Mouse (Mus musculus) embryonic facial prominence, embryonic 15.5 days (tissue): ENCODE results near the gene Cry1. TPM values are rescaled to one million over a fixed set of nuclear protein-coding genes. Genes with fewer than 3 reads are reported as not detected.

ENCODE experiments used
- ATAC-seq: fragments of 200-750 bp; cut with Nextera tagmentation; 2 replicates; pipeline ENCODE4 v1.8.0; 2017; ENCODE audit warnings: low read depth, moderate TSS enrichment; ENCODE audit not compliant: insufficient number of reproducible peaks, low FRiP score, low TSS enrichment
- H3K27ac ChIP-seq: fragments of 300-500 bp; sonication (generic); replicated peaks from 2 replicates; pipeline ENCODE4 v1.5.1; 2015; ENCODE audit warnings: mild to moderate bottlenecking, inconsistent platforms
- H3K27me3 ChIP-seq: fragments of 300-500 bp; sonication (generic); 2 replicates; pipeline ENCODE4 v1.6.1; 2015; ENCODE audit warnings: inconsistent platforms
- H3K36me3 ChIP-seq: fragments of 300-500 bp; sonication (generic); 2 replicates; pipeline ENCODE4 v1.6.1; 2015; ENCODE audit warnings: mild to moderate bottlenecking, inconsistent platforms
- H3K4me1 ChIP-seq: fragments of 300-500 bp; sonication (generic); 2 replicates; pipeline ENCODE4 v1.6.1; 2015; ENCODE audit warnings: inconsistent platforms
- H3K4me2 ChIP-seq: fragments of 300-500 bp; sonication (generic); replicated peaks from 2 replicates; pipeline ENCODE4 v1.6.1; 2015; ENCODE audit warnings: mild to moderate bottlenecking, inconsistent platforms
- H3K4me3 ChIP-seq: fragments of 300-500 bp; sonication (generic); replicated peaks from 2 replicates; pipeline ENCODE4 v1.5.1; 2015; ENCODE audit warnings: mild to moderate bottlenecking, inconsistent platforms
- H3K9ac ChIP-seq: fragments of 300-500 bp; sonication (generic); 2 replicates; pipeline ENCODE4 v1.6.1; 2015; ENCODE audit warnings: inconsistent platforms
- H3K9me3 ChIP-seq: fragments of 300-500 bp; sonication (generic); replicated peaks from 2 replicates; pipeline ENCODE4 v1.6.1; 2016; ENCODE audit warnings: inconsistent platforms
- WGBS: fragments of 180-500 bp; shearing (Covaris S2); methylation state at CpG from one replicate; pipeline ENCODE4 v1.1.7; 2015; 5-methylcytosine and 5-hydroxymethylcytosine counted together
- polyA plus RNA-seq: library from polyadenylated mRNA; unstranded; fragments of >200 nt; fragmentation: Nextera tagmentation; extraction: Ambion mirVana; gene quantifications from 2 replicates; pipeline ENCODE4 v1.2.1, GENCODE M21; 2015

Cry1 gene
- polyA plus RNA-seq, 1 experiment from 2014 or later, result 37.7 TPM

DNA sequence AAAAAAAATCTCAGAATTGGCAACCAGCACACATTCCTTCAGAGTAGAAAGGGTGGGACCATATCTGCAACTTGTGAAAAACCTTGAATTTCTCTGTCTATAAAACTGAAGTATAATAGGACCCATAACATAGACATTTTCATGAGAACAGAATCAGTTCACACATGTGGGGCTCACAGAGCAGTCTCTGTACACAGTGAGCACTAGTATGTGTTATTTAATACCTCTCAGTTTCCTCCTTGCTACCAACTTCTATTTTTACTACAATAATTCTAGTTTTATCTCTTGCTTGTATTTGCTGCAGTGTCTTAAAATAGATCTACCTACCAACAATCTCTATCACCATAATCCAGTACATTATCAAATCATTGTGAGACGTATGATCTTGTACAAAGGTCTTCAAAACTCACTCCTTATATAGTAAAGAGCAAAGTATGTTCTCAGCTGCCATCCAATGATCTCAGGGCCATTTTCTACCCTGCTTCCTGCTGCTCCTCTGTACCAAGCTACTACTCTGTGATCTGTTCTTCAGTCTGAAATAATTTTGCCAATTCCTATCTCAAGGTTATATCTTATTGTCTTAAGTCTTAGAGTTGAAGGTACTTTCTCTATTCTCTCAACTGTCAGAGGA is 24.8 kb downstream of the Cry1 start:
- Histone ChIP-seq H3K4me1 (0 out of 2 replicates have a peak, but pooled peaks cover 4% of the 10 kb centered on the region), H3K9ac (no peak overlapping the region), H3K27ac (no peak overlapping the region), H3K4me3 (no peak overlapping the region), H3K9me3 (no peaks in the 10 kb centered on the region), H3K36me3 (no peaks in the 10 kb centered on the region), H3K4me2 (no peak overlapping the region), H3K27me3 (no peaks in the 10 kb centered on the region)
- WGBS, result 75% methylated on average over 1 of the region's 1 CpGs
- ATAC-seq, result no peak

DNA sequence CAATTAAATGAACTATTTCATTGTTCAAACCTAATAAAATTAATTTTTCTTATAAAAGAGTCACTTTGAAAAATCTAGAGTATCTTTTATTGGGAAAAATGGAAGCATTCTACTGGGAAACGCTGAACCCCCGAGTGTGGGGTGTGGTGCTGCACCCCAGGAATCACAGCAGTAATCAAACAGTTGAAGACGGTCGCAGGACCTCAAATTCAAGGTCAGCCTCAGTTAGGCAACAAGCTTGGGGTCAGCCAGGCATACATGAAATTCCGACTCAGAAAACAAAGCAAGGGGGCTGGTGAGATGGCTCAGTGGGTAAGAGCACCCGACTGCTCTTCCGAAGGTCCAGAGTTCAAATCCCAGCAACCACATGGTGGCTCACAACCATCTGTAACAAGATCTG is 27.4 kb downstream of the Cry1 start:
- Histone ChIP-seq H3K27ac (no peak overlapping the region), H3K4me1 (0 out of 2 replicates have a peak, but pooled peaks cover under 1% of the 10 kb centered on the region), H3K27me3 (no peaks in the 10 kb centered on the region), H3K4me3 (no peak overlapping the region), H3K9ac (no peak overlapping the region), H3K4me2 (no peak overlapping the region), H3K9me3 (no peaks in the 10 kb centered on the region), H3K36me3 (no peaks in the 10 kb centered on the region)
- WGBS, result 91% methylated on average over 7 of the region's 7 CpGs
- ATAC-seq, result no peak

DNA sequence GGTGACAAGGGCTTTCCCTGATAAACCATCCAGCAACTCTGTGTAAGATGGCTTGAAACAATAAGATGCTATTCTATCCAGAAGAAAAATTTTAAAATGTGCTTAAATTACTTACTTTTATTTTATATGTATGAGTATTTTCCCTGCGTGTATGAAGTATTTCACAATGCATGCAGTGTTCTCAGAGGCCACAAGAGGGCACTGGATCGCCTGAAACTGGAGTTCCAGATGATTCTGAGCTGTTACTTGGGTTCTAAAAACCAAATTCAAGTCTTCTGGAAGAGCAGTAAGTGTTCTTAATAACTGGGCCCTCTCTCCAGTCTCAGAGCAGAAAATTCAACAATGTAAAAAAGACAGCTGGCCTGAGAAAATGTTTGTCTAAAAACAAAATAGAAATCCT is 30.7 kb downstream of the Cry1 start:
- Histone ChIP-seq H3K4me1 (no peaks in the 10 kb centered on the region), H3K9ac (no peak overlapping the region), H3K36me3 (peaks cover 2% of the 10 kb centered on the region; the same call in 1 of the 2 replicates), H3K4me3 (no peak overlapping the region), H3K27me3 (no peaks in the 10 kb centered on the region), H3K9me3 (no peaks in the 10 kb centered on the region), H3K27ac (no peak overlapping the region), H3K4me2 (no peak overlapping the region)
- WGBS, result 13% methylated on average over 2 of the region's 2 CpGs
- no peak for ATAC-seq

DNA sequence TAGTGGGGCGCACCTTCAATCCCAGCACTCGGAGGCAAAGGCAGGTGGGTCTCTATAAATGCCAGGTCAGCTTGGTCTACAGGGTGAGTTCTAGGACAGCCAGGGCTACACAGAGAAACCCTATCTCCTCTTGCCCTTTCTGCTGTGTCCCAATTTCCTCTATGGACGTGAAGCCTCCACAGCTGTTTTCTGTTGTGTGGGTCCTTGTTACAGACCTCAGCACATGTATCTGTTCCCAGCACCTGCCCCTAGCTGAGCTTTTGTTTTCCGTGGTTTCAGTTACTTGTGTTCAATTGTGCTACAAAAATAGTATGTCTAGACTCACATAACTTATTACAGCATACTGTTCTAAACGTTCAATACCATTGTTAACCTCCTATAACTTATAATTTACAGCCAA is 35.6 kb downstream of the Cry1 start:
- Histone ChIP-seq H3K27me3 (no peaks in the 10 kb centered on the region), H3K27ac (no peak overlapping the region), H3K36me3 (peaks cover 25% of the 10 kb centered on the region), H3K4me3 (no peak overlapping the region), H3K9ac (no peak overlapping the region), H3K9me3 (no peaks in the 10 kb centered on the region), H3K4me2 (no peak overlapping the region), H3K4me1 (no peaks in the 10 kb centered on the region)
- no peak for ATAC-seq
- 79% methylated on average over 5 of the region's 5 CpGs for WGBS

GRCm38 (mm10) chr10:85146282-85146681 is 38.6 kb downstream of the Cry1 start:
- Histone ChIP-seq H3K27me3 (no peaks in the 10 kb centered on the region), H3K9ac (no peak overlapping the region), H3K4me2 (no peak overlapping the region), H3K4me3 (no peak overlapping the region), H3K36me3 (peaks cover 43% of the 10 kb centered on the region), H3K4me1 (no peaks in the 10 kb centered on the region), H3K27ac (no peak overlapping the region), H3K9me3 (no peaks in the 10 kb centered on the region)
- 89% methylated on average over 14 of the region's 14 CpGs for WGBS
- ATAC-seq, result no peak

DNA sequence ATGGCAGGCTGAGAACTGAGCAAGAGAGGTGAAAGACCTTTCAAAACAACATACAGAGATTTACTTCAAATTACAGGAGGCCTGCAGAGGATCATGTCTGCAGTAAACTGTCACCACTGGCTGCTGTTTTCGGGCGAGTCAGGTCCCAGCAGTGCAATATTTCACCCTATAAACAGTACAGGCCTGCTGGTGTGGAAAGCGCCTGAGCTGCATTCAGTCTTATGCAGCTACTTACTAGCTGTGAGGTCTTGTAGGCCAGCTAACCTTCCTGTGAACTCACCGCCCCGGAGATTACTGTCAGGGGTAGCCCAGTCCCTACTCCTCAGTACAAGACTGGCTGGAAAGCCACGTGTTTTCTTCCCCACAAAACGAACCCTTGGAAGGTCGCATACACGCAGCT is 43.4 kb downstream of the Cry1 start:
- Histone ChIP-seq H3K4me3 (no peak overlapping the region), H3K27ac (no peak overlapping the region), H3K9ac (no peak overlapping the region), H3K36me3 (peaks cover 36% of the 10 kb centered on the region), H3K4me1 (no peaks in the 10 kb centered on the region), H3K4me2 (no peak overlapping the region), H3K27me3 (no peaks in the 10 kb centered on the region), H3K9me3 (no peaks in the 10 kb centered on the region)
- WGBS, result 80% methylated on average over 9 of the region's 9 CpGs
- ATAC-seq, result no peak

DNA sequence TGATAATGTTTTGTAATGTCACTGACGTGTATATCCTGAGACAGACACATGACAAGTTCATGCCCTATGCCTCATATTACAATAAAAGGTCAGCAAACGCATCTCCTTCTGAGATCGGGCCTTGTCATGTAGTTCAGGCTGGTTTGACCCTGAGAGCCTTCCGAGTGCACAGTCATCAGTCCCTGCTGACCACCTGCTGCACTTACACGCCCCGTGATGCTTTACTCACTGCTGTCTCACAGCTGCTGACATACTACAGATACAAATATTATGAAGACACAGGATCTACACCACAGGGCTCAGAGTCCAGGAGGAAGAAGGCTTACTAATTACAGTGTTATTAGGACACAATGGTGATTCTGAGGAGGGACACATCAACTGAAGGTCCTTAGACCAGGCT is 48.3 kb downstream of the Cry1 start:
- ATAC-seq, result no peak
- 89% methylated on average over 6 of the region's 6 CpGs for WGBS

DNA sequence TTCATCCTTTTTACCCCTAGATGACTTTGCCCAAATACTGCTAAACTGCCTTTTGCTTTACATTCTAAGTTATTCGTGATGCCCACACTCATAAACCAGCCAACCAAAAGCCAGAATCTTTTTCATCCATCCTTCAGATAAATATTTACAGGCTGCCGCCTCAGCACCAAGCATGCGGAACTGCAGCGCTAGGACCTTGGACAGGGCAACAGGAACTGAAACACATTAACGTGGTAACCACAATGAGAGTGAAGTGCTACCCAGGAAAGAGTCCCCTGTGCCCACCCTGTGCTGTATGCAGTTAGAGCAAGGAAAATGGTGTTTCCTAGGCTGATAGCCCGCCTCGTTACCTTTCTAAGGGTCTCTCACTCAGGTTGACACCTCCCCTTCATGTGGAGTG is 56.4 kb downstream of the Cry1 start:
- H3K9me3 ChIP-seq, result no peaks in the 10 kb centered on the region
- no peak for ATAC-seq
- peaks cover 11% of the 10 kb centered on the region; the same call in 1 of the 2 replicates for H3K4me1 ChIP-seq
- 16% methylated on average over 7 of the region's 7 CpGs for WGBS
- H3K36me3 ChIP-seq, result peaks cover 8% of the 10 kb centered on the region; the same call in 1 of the 2 replicates
- no peaks in the 10 kb centered on the region for H3K27me3 ChIP-seq
- peak overlapping the region; percentile 21; the same call in 1 of the 2 replicates for H3K9ac ChIP-seq
- H3K27ac ChIP-seq, result peak overlapping the region; percentile 55
- peak overlapping the region; percentile 67 for H3K4me3 ChIP-seq
- H3K4me2 ChIP-seq, result peak overlapping the region; percentile 61

More for the DNA sequence above, 48.3 kb downstream of the Cry1 start:
- Histone ChIP-seq H3K36me3 (peaks cover 17% of the 10 kb centered on the region; the same call in 1 of the 2 replicates), H3K4me2 (no peak overlapping the region), H3K27ac (no peak overlapping the region), H3K4me3 (no peak overlapping the region), H3K4me1 (no peaks in the 10 kb centered on the region), H3K9ac (no peak overlapping the region), H3K9me3 (no peaks in the 10 kb centered on the region), H3K27me3 (no peaks in the 10 kb centered on the region)

- H3K9ac ChIP-seq, result peak within 1 kb of the TSS; percentile 46
- H3K27me3 ChIP-seq, result no peaks in the 10 kb centered on the region
- H3K4me1 ChIP-seq, result peaks cover 11% of the 10 kb centered on the region; the same call in 1 of the 2 replicates
- H3K4me2 ChIP-seq, result peak within 1 kb of the TSS; percentile 61
- H3K27ac ChIP-seq, result peak within 1 kb of the TSS; percentile 55
- peaks cover 9% of the 10 kb centered on the region; the same call in 1 of the 2 replicates for H3K36me3 ChIP-seq
- WGBS, result 6% methylated on average over 20 of the region's 20 CpGs
- no peaks in the 10 kb centered on the region for H3K9me3 ChIP-seq
- ATAC-seq, result peak; percentile 99
- peak within 1 kb of the TSS; percentile 67 for H3K4me3 ChIP-seq
Observed at GRCm38 (mm10) chr10:85127395-85128287, 57.2 kb downstream of the Cry1 start, which contains the start of gene Mterf2. Gene Mterf2, minus strand, starts transcription at chr10:85128027.

- ATAC-seq, result no peak
- Histone ChIP-seq H3K9ac (no peak overlapping the region), H3K27ac (no peak overlapping the region), H3K9me3 (no peaks in the 10 kb centered on the region), H3K4me1 (peaks cover 11% of the 10 kb centered on the region; the same call in 1 of the 2 replicates), H3K27me3 (no peaks in the 10 kb centered on the region), H3K4me2 (no peak overlapping the region), H3K36me3 (peaks cover 24% of the 10 kb centered on the region), H3K4me3 (no peak overlapping the region)
- WGBS, result 84% methylated on average over 13 of the region's 13 CpGs
Observed at GRCm38 (mm10) chr10:85125184-85125583, 59.7 kb downstream of the Cry1 start.

GRCm38 (mm10) chr10:85114409-85114808 is 70.5 kb downstream of the Cry1 start:
- Histone ChIP-seq H3K9me3 (no peaks in the 10 kb centered on the region), H3K9ac (no peak overlapping the region), H3K36me3 (peaks cover 25% of the 10 kb centered on the region), H3K27ac (no peak overlapping the region), H3K4me1 (no peaks in the 10 kb centered on the region), H3K27me3 (no peaks in the 10 kb centered on the region), H3K4me3 (no peak overlapping the region), H3K4me2 (no peak overlapping the region)
- no peak for ATAC-seq
- 80% methylated on average over 4 of the region's 4 CpGs for WGBS
